Mouse (Mus musculus): ENCODE measurements around the gene Ppfibp2.

Ppfibp2 gene

DNA sequence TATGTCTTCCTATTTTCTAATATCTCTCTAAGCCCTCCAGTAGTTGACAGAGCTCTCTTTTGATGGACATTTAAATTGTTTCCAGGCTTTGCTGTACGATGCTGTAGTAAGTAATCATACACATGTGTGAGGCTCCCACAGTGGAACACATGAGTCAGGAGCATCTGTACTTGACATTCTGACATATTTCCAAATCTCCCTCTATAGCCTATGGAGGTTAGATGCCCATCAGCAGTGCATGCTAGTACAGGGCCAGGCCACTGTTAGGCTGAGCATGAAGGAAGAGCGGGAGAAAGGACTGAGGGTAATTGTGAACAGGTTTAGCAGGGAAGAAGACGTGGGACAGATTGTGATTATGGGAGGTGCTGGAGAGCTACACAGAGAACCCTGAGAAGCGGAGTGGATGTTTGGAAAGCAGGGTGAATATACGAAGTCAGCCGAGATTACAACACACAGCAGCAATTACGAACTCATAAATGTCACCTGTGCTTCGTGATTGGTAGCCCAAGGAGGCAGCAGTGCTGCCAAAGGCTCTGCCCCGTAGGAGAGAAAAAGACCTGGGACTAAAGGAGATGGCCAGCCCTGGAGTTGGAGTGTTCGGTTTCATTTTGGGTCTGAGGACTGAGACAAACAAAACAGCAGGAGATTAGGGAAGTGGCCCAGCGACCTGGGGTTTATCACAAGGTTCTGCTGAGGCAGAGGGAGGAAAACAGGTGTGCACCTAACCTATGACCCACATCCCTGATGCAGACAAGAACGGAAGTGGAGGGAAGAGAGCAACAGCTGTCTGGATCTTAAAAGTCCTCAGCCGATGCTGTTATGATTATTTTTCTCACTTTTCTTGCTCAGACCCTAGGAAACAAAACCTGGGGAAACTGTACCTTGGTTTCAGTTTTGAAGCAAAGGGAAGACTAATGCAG is 107.7 kb downstream of the Ppfibp2 start:
- peak; percentile 40 to 63 for DNase-seq

DNA sequence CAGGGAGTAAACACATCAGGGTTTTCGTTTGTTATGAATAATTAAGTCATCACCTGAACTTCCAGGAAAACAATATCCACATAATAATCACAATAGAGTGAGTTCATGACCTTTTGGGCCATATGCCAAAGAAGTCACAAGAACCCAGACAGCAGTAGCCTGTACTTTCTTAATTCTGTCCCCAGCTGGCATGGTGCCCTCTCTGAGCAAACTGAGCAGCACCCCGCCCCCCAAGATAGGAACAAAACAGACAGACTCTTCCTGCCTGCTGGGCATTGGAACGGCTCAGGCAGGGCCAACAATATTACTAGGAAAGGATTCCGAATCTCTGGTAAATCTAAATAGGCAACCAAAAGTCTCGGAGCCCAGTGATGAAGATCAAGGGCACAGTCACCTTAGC is 110.9 kb downstream of the Ppfibp2 start:
- no peak for DNase-seq

DNA sequence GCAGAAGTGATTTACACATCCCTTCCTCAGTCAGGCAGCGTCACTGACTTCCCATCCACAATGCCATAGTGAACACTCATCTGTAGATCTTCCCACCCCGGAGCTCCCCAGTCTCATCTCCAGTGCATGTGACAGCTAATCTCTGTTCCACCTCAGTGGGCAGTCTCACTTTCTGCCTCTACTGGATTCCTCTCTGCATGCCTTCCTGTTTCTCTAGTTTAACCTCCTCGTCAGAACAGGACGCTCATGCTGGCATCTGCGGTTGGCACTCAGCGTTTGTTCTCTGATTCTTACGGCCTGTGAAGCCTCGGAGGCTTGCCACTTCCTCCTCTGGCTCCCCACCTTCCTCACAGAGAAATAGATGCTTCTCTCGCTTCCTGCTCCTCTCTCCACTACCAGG is 112.6 kb downstream of the Ppfibp2 start:
- DNase-seq: peak; percentile 83 to 87

DNA sequence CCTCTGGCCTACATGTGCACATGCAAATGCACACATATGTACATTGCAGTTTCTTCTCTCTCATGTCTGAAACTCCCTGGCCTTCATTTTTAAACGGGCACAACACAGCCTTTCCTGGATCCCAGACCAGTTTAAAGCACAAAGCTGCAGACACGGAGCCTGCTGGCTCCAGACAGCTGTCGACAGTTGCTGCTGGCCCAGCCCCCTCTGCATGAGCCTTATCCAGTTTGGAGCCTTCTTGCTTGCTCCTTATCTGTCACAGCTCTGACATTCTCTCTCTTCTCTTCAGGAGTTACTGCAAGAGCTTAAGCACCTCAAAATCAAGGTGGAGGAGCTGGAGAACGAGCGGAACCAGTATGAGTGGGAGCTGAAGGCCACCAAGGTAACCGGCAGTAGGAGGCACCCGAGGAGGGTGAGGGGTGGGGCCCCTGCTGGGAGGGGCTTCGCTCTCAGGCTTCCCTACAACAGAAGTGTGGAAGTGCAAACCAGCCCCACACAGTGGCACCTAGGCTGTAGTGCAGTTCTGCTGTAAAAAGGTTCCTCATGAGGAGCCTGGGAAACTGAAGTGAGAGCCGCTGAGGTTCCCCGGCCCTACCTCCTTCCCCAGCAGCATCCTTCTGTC is 113.6 kb downstream of the Ppfibp2 start:
- DNase-seq: peak; percentile 89 to 93

DNA sequence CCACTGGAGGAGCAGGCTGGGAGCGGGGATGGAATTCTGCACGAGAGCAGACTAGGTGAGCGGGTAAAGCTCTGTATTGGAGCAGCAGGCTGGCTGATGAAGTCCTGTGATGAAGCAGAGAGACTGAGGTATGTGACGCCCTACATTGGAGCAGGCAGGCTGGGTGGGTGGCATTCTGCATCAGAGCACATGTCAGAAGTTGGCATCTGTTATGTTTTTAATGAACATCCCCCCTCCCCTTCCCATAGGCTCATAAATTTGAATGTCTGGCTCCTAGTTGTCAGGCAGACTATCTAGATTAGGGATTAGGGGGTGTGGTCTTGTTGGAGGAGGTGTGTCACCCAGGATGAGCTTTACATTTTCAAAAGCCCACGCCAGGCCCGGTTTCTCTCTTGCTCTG is 117.7 kb downstream of the Ppfibp2 start:
- no peak for DNase-seq

DNA sequence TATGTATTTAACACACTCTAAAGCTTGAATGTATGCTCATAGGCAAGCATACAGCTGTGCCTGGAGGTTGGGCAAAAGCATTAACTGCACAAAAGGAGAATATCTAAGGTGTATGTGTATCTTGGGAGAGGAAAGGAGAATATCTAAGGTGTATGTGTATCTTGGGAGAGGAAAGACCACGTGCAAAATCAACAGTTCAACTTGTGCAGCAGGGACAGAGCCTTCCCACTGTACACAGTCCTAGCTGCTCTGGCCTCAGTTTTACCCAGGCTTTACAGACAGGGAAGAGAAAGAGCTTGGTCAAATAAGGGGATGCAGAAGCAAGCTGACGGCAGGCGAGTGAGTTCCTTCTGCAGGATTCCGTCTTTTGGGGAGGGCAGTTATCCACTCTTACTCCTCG is 119.1 kb downstream of the Ppfibp2 start:
- no peak for DNase-seq

DNA sequence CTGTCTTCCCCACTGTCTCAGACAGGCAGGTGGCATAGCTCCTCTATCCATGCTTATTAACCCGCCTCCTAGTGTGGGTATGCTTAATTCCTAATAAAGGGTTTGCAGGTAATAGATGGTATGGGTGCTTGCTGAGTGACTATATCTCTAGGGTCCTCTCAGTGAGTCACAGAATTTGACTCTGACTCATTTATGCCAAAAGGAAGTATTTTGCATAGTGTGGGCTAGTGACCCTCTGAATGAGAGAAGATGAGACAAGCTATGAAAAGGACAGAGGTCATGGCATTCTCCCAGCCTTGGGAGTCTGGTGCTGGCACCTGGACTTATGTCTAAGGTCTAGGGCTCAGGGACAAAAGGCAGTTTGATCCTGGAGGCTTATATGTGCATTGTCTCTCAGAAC is 125.8 kb downstream of the Ppfibp2 start:
- no peak for DNase-seq

DNA sequence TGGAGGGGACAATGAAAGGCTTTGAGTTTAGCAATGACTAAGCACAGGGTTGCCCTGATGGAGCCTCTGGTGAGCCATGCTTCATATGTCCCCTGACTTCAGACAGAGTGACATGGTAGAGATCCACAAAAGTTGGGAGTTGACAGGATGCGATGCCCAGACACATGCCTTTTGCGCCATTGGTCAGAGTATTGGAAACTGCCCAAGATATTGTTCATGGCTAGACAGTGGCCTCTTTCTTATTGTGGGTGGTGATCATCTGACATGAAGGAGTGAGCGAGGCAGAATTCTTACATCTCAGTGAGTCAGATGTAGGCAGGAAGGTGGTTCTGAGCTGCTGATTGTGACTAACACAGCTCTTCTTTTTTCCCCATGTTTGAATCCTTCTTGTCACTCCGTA is 127.5 kb downstream of the Ppfibp2 start:
- DNase-seq: no peak

DNA sequence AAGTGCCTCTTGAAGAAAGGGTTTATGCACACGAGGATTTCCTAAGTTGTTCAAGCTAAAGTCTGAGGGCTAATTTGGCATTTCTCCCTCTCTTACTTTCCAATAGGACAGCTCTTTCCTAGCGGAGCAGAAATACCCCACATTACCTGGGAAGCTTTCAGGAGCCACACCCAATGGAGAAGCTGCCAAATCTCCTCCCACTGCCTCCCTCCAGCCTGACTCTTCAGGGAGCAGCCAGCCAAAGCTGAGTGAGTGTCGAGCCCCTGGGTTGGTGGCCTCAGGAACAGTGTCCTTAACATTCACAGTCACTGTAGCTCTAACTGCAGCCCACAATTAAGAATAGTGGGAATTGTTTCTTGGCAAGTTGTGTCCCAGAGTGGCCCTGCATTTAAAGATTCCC is 132.5 kb downstream of the Ppfibp2 start:
- DNase-seq: no peak

DNA sequence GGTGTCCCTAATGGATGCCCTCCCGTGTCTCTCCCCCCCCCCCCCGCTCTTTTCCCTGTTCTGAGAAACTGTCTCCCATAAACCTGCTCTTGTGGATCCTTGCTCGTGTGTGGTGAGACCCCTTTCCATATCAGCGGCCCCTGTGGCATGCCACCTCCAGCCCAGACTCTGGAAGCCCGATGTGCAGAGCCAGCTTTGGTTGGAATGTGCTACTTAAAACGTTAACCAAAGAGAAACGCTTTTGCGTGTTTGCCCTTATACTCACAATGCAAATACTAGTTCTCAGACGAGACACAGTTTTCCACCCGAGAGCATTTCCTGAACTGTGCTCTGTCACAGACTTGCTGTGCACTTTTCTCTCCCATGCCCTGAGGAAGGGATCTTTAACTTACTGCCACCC is 135.6 kb downstream of the Ppfibp2 start:
- DNase-seq: no peak

DNA sequence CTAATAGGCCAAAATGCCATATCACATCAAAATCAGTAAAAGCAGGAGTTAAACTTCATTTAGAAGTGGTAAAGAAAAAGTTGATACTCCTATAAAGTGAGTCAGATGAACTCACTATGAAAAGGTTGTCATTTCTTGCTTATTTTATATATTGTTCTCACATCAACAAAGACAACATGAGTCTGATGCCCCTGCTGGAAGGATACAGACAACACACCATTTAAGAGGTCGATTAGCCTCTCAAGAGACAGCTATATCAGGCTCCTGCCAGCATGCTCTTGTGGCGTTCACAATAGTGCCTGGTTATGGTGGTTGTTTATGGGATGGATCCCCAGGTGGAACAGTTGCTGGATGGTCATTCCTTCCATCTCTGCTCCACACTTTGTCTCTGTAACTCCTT is 138.2 kb downstream of the Ppfibp2 start:
- DNase-seq: no peak

DNA sequence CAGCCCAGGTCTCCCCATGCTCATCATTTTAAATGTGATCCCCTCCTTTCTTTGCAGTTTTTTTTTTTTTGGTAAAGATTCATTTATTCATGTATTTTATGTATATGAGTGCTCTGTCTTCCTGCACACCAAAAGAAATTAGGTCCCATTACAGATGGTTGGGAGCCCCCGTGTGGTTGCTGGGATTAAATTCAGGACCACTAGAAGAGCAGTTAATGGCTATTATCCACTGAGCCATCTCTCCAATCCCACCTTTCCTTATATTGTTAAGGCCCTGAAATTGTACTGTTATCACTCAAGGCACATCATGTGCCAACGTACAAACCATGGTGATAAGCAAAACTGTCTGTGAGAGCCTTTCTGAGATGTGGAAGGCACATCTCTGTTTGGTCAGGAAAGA is 143.7 kb downstream of the Ppfibp2 start:
- DNase-seq: peak; percentile 22 to 36

DNA sequence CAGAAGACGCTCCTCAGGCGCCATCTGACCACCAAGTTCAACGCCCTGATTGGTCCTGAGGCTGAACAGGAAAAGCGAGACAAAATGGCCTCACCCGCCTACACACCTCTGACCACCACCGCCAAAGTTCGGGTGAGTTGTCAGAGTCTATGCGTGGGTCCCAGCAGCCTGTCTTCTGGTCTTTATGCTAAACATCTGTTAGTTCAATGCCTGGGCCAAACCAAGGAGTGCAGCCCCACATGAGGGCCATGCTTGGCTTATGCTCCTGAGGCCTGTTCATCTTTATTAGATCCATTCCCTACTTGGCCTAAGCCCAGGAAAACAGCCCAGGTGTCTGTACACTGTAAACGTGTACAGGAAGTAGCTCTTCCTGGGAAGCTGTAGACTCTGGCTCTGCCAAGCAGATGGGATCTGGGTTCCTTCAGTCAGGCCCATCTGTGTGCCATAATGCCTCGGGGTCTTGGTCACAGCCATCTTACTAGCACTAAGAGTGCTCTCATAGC is 148.0 kb downstream of the Ppfibp2 start:
- DNase-seq: no peak

DNA sequence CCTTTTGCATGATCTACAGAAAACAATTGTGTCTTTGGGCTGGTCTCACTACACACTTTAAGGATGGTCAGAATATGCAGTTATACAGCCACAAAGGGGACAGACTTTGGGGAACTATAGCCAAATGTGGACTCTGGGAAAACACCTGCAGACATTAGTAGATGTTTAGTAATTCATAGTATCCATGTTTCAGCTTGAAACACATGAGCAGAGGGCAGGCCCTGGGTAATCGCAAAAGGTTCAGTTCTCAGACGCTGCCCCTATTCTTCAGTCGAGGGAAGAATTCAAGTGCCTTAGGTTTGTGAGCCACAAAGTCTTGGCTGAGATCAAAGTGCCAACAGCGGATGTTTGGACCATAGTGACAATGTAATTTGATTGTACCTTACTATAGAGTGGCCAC is 149.4 kb downstream of the Ppfibp2 start:
- DNase-seq: no peak

DNA sequence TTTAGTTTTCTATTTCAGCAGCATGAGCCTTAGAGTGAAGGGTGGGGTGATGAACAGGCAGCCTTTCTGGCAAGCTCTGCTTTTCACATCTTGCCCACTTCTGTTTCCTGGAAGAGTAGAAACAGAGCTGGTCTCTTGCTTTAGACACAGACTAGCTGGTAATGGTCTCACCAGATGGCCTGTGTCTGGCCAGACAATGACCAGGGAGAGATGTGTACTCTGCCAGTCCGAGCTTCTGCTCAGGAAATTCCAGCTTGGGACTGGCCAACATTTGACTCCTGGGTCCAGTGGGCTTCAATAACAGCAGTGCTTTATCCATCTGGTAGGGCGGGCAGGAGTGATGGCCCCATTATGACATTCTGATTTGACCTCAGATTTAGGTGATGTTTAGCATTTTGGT is 150.1 kb downstream of the Ppfibp2 start:
- DNase-seq: no peak

DNA sequence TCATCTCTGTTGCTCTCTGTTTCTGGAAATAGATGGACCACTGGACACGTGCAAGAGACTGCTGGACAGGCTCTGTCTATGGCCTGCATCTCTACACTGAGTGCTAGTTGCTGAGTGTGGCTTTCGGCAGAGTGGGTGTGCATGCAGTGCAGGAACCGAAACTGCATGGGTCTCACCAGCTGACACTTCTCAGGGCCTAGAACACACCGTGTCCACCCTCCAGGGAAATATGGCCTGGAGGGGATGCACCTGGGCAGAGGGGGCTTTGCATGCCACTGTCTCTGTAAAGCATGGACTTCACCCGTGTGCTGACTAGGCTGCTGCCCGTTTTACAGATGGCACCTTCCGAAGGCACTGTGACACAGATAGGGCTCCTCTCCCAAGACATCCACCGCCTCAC is 151.0 kb downstream of the Ppfibp2 start:
- no peak for DNase-seq

DNA sequence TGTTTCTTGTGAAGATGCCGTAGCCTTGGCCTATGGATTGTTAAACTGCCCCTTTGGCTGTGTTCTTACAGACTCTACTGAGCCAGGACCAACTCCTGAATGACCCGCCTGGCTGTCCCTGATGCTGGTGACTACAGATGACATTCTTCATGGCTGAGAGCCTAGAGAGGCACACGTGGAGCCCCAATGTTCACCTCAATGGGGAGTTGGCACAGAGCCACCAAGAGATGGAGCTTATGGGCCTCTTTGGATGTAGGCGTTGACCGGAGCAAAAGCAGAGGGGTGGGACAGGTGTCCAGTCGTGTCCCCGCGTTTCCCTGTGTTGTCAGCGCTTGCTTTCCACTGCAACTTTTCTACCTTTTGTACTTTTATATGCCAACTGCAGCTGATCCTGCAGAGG is 152.5 kb downstream of the Ppfibp2 start:
- no peak for DNase-seq

DNA sequence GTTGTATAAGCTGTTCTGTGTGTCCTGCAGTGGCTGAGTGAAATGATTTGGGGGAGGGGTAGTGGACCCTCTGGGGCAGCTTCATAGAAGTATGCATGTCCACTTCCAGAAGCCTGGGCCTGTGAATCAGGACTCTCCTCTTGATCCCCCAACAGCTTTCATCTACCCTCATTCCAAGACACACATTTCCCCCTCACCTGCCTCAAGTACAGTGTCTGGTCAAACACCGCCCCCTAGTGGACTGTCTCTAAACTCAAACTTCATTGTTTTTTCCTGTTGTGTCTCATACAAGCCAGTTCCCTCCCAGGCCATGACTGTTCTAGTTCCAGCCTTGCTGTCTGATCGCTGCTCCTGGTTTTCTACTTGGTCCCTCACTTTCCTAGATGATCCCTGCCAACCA is 152.9 kb downstream of the Ppfibp2 start:
- peak; percentile 44 to 61 for DNase-seq

DNA sequence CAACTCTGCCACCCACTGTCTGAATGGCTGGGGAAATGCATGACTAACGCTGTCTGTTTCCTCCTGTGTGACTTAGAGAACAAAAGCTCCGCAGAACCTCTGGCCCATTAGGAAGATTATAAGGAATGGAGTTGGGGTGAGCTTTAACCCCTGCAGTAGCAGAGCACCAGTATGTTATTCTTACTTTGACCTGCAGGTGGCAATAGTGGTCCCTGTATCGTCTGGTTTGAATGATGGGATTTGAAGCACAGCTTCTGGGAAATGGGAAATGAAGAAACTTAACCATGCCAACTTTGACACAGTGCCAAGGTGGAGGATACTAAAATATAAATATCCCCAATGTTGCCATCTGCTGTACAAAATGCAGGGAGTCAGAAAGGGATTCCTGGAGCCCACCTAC is 154.3 kb downstream of the Ppfibp2 start:
- DNase-seq: no peak

DNA sequence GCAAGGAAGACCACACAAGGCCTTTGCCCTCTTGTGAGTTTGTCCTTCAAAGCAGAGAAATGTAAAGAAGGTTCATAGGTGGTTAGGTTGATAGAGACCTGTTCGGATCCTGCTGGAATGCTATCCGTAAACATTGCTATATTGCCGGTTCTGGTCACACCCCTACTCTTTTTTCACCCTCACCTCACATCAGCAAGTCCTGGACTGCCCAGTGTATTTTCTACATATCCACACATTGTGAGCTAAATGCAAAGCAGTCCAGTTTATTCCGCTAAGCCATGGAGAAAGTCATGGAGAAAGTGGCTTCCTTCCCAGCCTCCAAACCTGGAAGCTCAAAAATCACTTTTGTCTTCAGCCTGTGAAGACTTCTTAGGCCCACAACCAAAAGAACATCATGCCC is 154.7 kb downstream of the Ppfibp2 start:
- DNase-seq: no peak

DNA sequence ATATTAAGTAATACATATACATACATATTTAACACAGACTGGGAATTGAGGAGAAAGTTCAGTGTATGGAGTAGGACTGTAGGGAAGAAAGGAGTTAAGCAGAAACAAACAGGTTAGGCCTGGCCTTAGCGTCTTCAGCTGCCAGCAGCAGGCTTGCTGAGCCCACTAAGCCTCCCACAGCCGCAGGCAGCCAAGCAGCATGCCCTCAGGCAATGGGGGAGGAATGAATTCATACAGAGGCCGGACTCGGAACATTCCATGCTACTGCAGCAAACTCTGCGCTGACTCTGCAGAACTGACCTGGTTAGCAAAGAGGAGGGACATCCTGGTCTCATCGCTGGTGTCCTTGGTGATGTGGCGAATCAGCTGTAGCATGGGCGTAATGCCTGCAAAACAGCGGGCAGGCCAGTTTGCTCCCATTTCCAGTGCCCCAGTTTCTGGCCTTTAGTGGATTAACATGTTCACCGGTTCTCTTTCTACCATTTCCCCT is 157.1 kb downstream of the Ppfibp2 start:
- DNase-seq: no peak

DNA sequence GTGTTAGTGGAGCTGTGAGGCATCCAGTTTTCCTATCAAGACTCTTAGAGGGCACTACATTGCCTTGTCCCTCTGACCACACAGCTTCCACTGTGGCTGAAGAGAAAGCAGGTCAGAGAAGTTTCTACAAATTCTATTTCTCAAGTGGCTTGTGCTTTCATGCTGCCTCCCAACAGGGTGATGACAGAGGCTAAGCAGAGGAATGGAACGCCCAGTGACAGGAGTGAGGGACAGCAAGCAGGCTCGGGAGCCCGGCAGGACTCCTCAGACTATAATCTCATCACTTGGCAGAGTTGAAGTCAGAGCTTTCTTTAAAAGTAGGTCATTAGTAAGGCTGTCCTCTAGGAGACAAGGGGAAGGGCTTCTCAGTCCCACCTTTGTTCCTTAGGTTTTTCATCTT is 160.9 kb downstream of the Ppfibp2 start:
- no peak for DNase-seq

DNA sequence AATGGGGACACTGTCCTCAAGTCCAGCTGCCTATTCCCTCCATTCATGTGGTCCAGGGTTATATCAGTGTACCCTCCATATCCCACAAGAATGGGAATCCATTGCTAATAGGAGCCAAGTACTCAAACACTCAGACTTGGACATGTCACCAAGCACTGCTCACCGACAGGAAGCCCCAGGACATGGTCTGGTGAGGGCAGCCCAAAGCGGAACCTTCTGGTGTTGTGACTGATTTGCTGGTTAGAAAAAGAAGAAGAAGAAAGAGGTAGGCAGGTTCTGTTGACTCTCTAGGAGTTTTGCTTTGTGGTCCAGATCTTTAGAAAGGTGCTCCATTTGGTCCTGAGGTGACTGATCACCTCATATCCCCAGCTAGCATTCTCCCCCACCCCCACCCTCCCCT is 161.7 kb downstream of the Ppfibp2 start:
- no peak for DNase-seq
